Comparison of ENCODE assay signal across 8 mouse cellular contexts in the genomic region with DNA sequence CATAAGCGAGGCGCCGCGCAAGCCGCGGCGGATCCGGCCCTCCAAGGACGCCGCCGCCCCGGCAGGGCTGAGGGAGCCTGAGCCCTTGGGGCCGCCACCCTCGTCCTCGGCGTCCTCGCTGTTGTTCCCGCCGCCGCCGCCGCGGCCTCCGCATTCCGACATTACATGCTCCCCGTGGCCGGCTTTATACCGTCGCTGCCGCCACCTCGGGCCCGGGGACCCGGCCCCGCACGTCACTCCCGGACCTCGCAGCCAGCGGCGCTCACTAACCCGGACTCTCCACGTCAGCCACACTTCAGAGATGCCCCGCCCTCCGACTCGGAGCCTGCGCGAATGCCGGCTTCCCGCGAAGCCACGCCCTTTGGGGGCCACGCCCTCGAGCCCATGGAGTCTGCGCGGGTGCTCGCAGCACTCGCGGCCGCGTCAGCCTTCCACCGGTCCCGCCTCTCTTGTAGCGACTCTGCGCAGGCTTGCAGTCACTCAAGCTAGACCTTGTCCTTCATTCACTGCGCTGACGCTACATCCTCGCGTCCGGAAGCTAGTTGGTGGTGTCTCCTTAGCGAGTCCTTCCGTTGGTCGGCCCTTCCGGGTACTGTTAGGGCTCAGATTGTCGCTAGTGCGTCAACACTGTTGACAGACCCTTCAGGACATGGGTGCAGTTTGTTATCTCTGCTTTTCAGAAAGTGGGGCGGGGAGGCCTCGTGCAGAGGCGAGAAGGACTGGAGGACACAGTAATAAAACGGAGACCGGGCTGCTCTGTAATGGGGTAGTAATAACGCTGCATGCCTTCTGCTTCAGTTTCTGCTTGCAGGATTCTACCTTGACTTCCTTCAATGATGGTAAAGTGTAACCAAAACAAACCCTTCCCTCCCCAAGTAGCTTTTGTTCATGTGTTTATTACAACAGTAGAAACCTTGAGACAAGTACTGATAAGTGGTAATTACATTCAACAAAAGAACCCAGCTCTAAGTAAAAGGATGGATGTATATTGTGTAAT. TPM values are rescaled to one million over a fixed set of nuclear protein-coding genes. Genes with fewer than 3 reads are reported as not detected.
DNase-seq lines count a peak whose midpoint lies in the region; ATAC-seq lines count a peak whose summit lies in the region.

A gene (minus strand): TSS at position 303 of the 997 bp plus-strand sequence.

- H3K9ac ChIP-seq in hindbrain, embryonic 15.5 days: peak within 1 kb of the TSS; percentile 88

- peak within 1 kb of the TSS; percentile 67 for H3K4me2 ChIP-seq in hindbrain, embryonic 15.5 days

- no peaks in the 10 kb centered on the region for H3K9me3 ChIP-seq in hindbrain, embryonic 15.5 days

- ATAC-seq in hindbrain, embryonic 15.5 days (ENCODE audit: low FRiP score, low read depth): peak; percentile 100

- H3K4me3 ChIP-seq in hindbrain, embryonic 15.5 days: peak within 1 kb of the TSS; percentile 94

- peak within 1 kb of the TSS; percentile 92 for H3K27ac ChIP-seq in hindbrain, embryonic 15.5 days (replicated peaks)

- peaks cover 15% of the 10 kb centered on the region; the same call in 1 of the 2 replicates for H3K36me3 ChIP-seq in hindbrain, embryonic 15.5 days

- peaks cover 29% of the 10 kb centered on the region for H3K4me1 ChIP-seq in hindbrain, embryonic 15.5 days (replicated peaks)

- no peaks in the 10 kb centered on the region for H3K27me3 ChIP-seq in hindbrain, embryonic 15.5 days

- DNase-seq in T-cell, adult 2 months (ENCODE audit: low spot score): peak; percentile 100
- peak; percentile 99 to 100 for DNase-seq in cerebellum, postnatal 36 days
- DNase-seq in frontal cortex, postnatal 36 days (ENCODE audit: low spot score in 2 of 2): peak; percentile 99
- peak; percentile 99 for DNase-seq in left cerebral cortex, adult 11 months (ENCODE audit: low spot score)
- peak; percentile 100 for DNase-seq in lung, postnatal 4 days
- DNase-seq in retina, postnatal 7 days (ENCODE audit: low read depth, low spot score): peak; percentile 98
- DNase-seq in urinary bladder, adult 2 months (ENCODE audit: low spot score): peak; percentile 98

- under 1% methylated on average over 76 of the region's 80 CpGs for WGBS in hindbrain, embryonic 15.5 days

RNA-seq across cellular contexts. Expression of the gene that starts here (rescaled TPM):
- 30.4 and 32.6 TPM in 2 replicates for polyA plus RNA-seq in hindbrain, embryonic 15.5 days (2015; fragmentation: Nextera tagmentation; extraction: Ambion mirVana)
- 17.5 and 18.6 TPM in 2 replicates for polyA plus RNA-seq in urinary bladder, adult 2 months (2012; rRNA removed)

Comparison
In these comparisons a context has a peak if more than half of its experiments do, and no peak if none do; other contexts are left out.
1. Peak in every context shown above with its lines: DNase-seq, ATAC-seq, H3K4me3 ChIP-seq and H3K27ac ChIP-seq.